Mouse (Mus musculus) lung, postnatal 0 days (tissue): ENCODE results near the gene Cenpi.

Experiments used
- CTCF ChIP-seq: IDR thresholded peaks from 2 replicates; pipeline ENCODE4 v1.5.1; 2016; ENCODE audit warnings: antibody characterized with exemption, mild to moderate bottlenecking
- EP300 ChIP-seq: IDR thresholded peaks from 2 replicates; pipeline ENCODE4 v1.6.1; 2016; ENCODE audit warnings: antibody characterized with exemption, mild to moderate bottlenecking, control low read depth

- no peak for TF ChIP-seq EP300
- no peak for TF ChIP-seq CTCF
Observed at GRCm38 (mm10) chrX:134365421-134365820, 57.5 kb downstream of the Cenpi start.
